Mouse (Mus musculus) CH12.LX (cell line): Measurements from ENCODE around the gene 4930415O20Rik.

Experiments
- CTCF ChIP-seq, 2 experiments: IDR thresholded peaks in 1 of 2; conservative IDR thresholded peaks in 1 of 2; 2 replicates each; pipeline ENCODE4 v1.5.1; 2011 to 2012; ENCODE audit warnings: low read depth in 2 of 2, low read length in 2 of 2, improper control_type of control experiment in 1 of 2, inconsistent platforms in 1 of 2, mild to moderate bottlenecking in 1 of 2, moderate library complexity in 1 of 2
- EP300 ChIP-seq: IDR thresholded peaks from 2 replicates; pipeline ENCODE4 v1.6.1; 2011; ENCODE audit warnings: low read length, improper control_type of control experiment
- SIN3A ChIP-seq: IDR thresholded peaks from 2 replicates; pipeline ENCODE4 v1.6.1; 2012; ENCODE audit warnings: low read length, improper control_type of control experiment, inconsistent platforms
- ZKSCAN1 ChIP-seq: IDR thresholded peaks from 2 replicates; pipeline ENCODE4 v1.6.1; 2012; ENCODE audit warnings: low read depth, inconsistent platforms, low read length, improper control_type of control experiment, borderline replicate concordance

DNA sequence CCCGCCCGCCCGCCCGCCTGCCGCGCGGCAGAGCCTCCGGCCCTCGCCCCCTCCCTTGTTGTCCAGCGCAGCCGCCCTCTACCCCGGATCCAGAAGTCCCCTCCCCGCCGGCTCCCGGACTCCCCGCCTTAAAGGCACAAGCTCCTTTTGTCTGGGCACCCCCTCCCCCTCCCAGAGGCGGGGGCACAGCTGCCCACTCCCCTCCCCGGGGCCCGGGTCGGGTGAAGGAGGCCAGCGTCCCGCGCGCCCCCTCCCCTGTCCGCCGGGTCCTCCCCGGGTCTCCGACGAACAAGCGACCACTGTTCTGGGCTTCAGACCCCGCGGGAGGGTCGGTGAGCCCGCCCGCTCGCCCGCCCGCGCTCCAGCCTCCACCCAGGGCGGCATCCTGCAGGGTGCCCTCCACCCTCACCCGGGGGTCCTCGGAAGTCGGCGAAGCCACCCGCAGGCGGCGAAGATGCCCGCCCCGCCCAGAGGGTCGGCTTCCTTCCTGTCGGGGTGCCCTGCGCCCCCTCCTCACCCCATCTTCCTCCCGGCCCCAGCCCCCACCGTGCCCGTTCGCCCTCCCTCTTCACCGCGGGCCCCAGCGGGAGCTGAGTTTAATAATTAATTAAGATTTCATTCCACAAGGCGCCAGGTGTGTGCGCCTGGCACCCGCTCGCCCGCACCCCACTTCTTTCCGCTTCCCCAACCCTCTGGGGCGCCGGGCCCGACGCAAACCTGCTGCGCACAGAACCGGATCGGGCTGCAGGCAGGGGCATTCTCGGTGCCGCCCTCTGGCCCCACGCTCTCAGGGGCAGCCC, 38.7 kb downstream of the 4930415O20Rik start, which contains the start of gene Adcy6:
- TF ChIP-seq CTCF (conservative IDR thresholded peaks at IDR 0.05 in 1 of 2, IDR thresholded peaks at IDR 0.05 in 1 of 2; ENCODE audit: low read depth in 2 of 2, low read length in 2 of 2) (no peak), EP300 (no peak), SIN3A (no peak), ZKSCAN1 (no peak)
